ENCODE assay signal across 16 mouse cellular contexts in the genomic region with DNA sequence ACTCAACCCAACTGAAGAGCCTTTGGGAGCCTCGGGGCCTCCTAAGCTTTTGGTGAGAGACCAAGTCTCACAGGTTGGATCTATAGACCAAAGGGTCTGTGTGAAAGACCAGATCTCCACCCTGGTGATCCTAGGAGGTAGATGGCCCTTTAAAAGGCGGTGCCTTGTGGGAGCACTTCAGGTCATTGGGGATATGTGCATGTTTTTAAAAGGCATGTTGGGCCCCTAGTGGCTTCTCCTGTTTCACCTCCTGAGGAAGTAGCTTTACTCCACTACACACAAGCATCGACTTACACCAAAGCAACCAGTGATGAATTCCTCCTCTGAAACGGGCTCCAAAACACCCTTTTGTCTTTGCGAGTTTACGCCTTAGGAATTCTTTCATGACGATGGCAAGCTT.
DNase-seq lines count a peak whose midpoint lies in the region; ATAC-seq and TF ChIP-seq lines count a peak whose summit lies in the region.
"Had no signal": no experiment of that assay in that cellular context is flagged by ENCODE, and none has a peak within 500 bp of the region (broad histone marks: within the 10 kb centered on the region; RNA-seq: fewer than 3 reads in every experiment).

No protein-coding gene starts in this region.

- no peak for TF ChIP-seq EP300 in stomach, postnatal 0 days (optimal IDR thresholded peaks at IDR 0.05)

- H3K9me3 ChIP-seq in neural tube, embryonic 15.5 days (replicated peaks), result no peaks in the 10 kb centered on the region
- no peaks in the 10 kb centered on the region for H3K9me3 ChIP-seq in stomach, postnatal 0 days (ENCODE audit: control insufficient read depth, low read length)
- H3K9me3 ChIP-seq: heart, embryonic 10.5 days; hindbrain, embryonic 15.5 days had no signal

- no peak for TF ChIP-seq CTCF in kidney, adult 2 months (conservative IDR thresholded peaks at IDR 0.05; ENCODE audit: insufficient read depth, insufficient read length, low read depth, low read length)
- TF ChIP-seq CTCF in stomach, postnatal 0 days (IDR thresholded peaks at IDR 0.05; ENCODE audit: low read depth), result 0 out of 2 replicates have a peak, but pooled peaks have one; percentile 1

- no peaks in the 10 kb centered on the region for H3K4me1 ChIP-seq in kidney, adult 2 months (ENCODE audit: control insufficient read depth, insufficient read depth, low read length)
- peaks cover 7% of the 10 kb centered on the region for H3K4me1 ChIP-seq in neural tube, embryonic 15.5 days
- H3K4me1 ChIP-seq in stomach, postnatal 0 days (replicated peaks; ENCODE audit: control insufficient read depth, insufficient read depth), result 0 out of 2 replicates have a peak, but pooled peaks cover 8% of the 10 kb centered on the region
- H3K4me1 ChIP-seq: forebrain, embryonic 12.5 days; megakaryocyte, embryonic 14.5 days had no signal

- H3K4me3 ChIP-seq in kidney, adult 2 months (ENCODE audit: insufficient read depth, low read depth, low read length), result no peak overlapping the region
- no peak overlapping the region for H3K4me3 ChIP-seq in neural tube, embryonic 15.5 days (replicated peaks)
- no peak overlapping the region for H3K4me3 ChIP-seq in stomach, postnatal 0 days (ENCODE audit: low read depth, low read length)
- H3K4me3 ChIP-seq: forebrain, embryonic 12.5 days; heart, embryonic 10.5 days; hindbrain, embryonic 15.5 days; megakaryocyte, embryonic 14.5 days had no signal

- no peaks in the 10 kb centered on the region for H3K36me3 ChIP-seq in kidney, adult 2 months (ENCODE audit: control insufficient read depth, insufficient read depth, low read length)
- no peaks in the 10 kb centered on the region for H3K36me3 ChIP-seq in neural tube, embryonic 15.5 days
- H3K36me3 ChIP-seq in stomach, postnatal 0 days (ENCODE audit: control insufficient read depth, insufficient read depth, low read length), result no peaks in the 10 kb centered on the region
- H3K36me3 ChIP-seq: forebrain, embryonic 12.5 days; heart, embryonic 10.5 days; hindbrain, embryonic 15.5 days had no signal

- intact Hi-C loops in left cerebral cortex, postnatal 4 days (cut with DNase I), result no loop called here

- H3K4me2 ChIP-seq in neural tube, embryonic 15.5 days, result no peak overlapping the region
- H3K4me2 ChIP-seq in stomach, postnatal 0 days (replicated peaks; ENCODE audit: low read depth), result no peak overlapping the region
- H3K4me2 ChIP-seq: forebrain, embryonic 12.5 days; hindbrain, embryonic 15.5 days had no signal

- peak; percentile 8 for DNase-seq in kidney, adult 2 months
- DNase-seq in kidney, adult 9 months, result no peak
- DNase-seq in neural tube, embryonic 10.5 days (ENCODE audit: extremely low spot score, low spot score), result peak; percentile 41
- DNase-seq in forelimb bud, embryonic 11.5 days (ENCODE audit: low read depth, low spot score), result peak; percentile 35
- no peak for DNase-seq in stomach, postnatal 0 days (ENCODE audit: low spot score)
- DNase-seq in c-Kit-positive CD71-positive TER-119-positive erythroid progenitor cells, embryonic 14.5 days (ENCODE audit: low spot score), result no peak
- DNase-seq in left cerebral cortex, postnatal 4 days, result no peak
- DNase-seq: adrenal gland, adult 8-10 months; cerebellum, postnatal 25 days had no signal

- H3K9ac ChIP-seq in neural tube, embryonic 15.5 days (replicated peaks), result no peak overlapping the region
- no peak overlapping the region for H3K9ac ChIP-seq in stomach, postnatal 0 days (ENCODE audit: low read length)
- H3K9ac ChIP-seq: forebrain, embryonic 12.5 days; hindbrain, embryonic 15.5 days had no signal

- 38% methylated on average over 7 of the region's 7 CpGs for WGBS in kidney, adult 2 months
- 76% methylated on average over 7 of the region's 7 CpGs for WGBS in neural tube, embryonic 15.5 days
- WGBS in stomach, postnatal 0 days, result 63% methylated on average over 7 of the region's 7 CpGs

- TF ChIP-seq POLR2A in kidney, adult 2 months (IDR thresholded peaks at IDR 0.05; ENCODE audit: low read depth, low read length), result no peak

- H3K27me3 ChIP-seq in kidney, adult 2 months (replicated peaks; ENCODE audit: control insufficient read depth, insufficient read depth, low read length), result no peaks in the 10 kb centered on the region
- no peaks in the 10 kb centered on the region for H3K27me3 ChIP-seq in neural tube, embryonic 15.5 days (replicated peaks)
- no peaks in the 10 kb centered on the region for H3K27me3 ChIP-seq in stomach, postnatal 0 days (ENCODE audit: control insufficient read depth, insufficient read depth, low read length)
- H3K27me3 ChIP-seq: forebrain, embryonic 12.5 days; hindbrain, embryonic 15.5 days; megakaryocyte, embryonic 14.5 days; Patski had no signal

- peak overlapping the region; percentile 66; the same call in 1 of the 2 replicates for H3K27ac ChIP-seq in kidney, adult 2 months (ENCODE audit: insufficient read depth, low read depth, low read length)
- H3K27ac ChIP-seq in neural tube, embryonic 15.5 days (replicated peaks), result no peak overlapping the region
- no peak overlapping the region for H3K27ac ChIP-seq in stomach, postnatal 0 days (replicated peaks)
- H3K27ac ChIP-seq: forebrain, embryonic 12.5 days; heart, embryonic 10.5 days; hindbrain, embryonic 15.5 days had no signal

- no peak for ATAC-seq in neural tube, embryonic 15.5 days (ENCODE audit: low FRiP score)
- ATAC-seq in stomach, postnatal 0 days (ENCODE audit: low FRiP score, low TSS enrichment), result no peak
- ATAC-seq: CD4-positive, CD25-positive, alpha-beta regulatory T cell, adult 4 months; Patski had no signal

Comparison
In these comparisons a context has a peak if more than half of its experiments do, and no peak if none do; other contexts are left out.
1. DNase-seq: peak in kidney, adult 2 months (single experiment), neural tube, embryonic 10.5 days (single experiment) and forelimb bud, embryonic 11.5 days (single experiment); none in kidney, adult 9 months (single experiment), stomach, postnatal 0 days (single experiment), c-Kit-positive CD71-positive TER-119-positive erythroid progenitor cells, embryonic 14.5 days (single experiment) and left cerebral cortex, postnatal 4 days (single experiment).